Mouse (Mus musculus): ENCODE data around the gene Kcna3. TPM values are rescaled to one million over a fixed set of nuclear protein-coding genes. Genes with fewer than 3 reads are reported as not detected.
A peak's percentile ranks its signal among the peaks of the same experiment; 100 is the strongest.

Gene Kcna3
- polyA plus RNA-seq, 1 experiment from 2014 or later: 1.7 TPM

DNA sequence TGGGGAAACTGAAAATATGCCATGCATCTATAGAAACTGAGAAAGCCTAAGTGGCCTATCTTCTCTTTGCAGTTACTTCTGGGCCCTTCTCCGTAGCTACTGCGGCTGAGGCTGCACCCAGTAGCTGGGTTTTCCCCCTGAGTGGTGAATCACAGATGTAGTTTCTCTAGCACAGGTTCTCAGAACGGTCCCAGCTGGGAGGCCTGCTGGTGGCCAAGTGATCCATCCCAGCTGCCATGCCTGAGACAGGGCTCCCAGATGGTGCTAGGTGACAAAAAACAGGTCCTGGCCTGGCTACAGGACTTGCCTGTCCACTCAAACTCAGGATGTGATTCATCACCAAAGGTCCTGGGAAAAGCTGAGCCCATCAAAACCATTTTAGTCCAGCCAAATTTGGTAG lies 40.7 kb downstream of the Kcna3 start:
- Histone ChIP-seq H3K27ac (ENCODE audit: low read length) (0 out of 2 replicates have a peak overlapping the region, but pooled peaks have one; percentile 36), H3K4me3 (ENCODE audit: low read length) (no peak overlapping the region), H3K9me3 (ENCODE audit: control insufficient read depth, low read length) (no peaks in the 10 kb centered on the region), H3K4me2 (ENCODE audit: low read depth, low read length) (no peak overlapping the region), H3K27me3 (ENCODE audit: control insufficient read depth, insufficient read depth, low read depth, low read length) (no peaks in the 10 kb centered on the region), H3K4me1 (replicated peaks; ENCODE audit: control insufficient read depth, insufficient read depth, low read length) (no peaks in the 10 kb centered on the region), H3K9ac (ENCODE audit: low read length) (no peak overlapping the region), H3K36me3 (ENCODE audit: control insufficient read depth, insufficient read depth, low read length) (no peaks in the 10 kb centered on the region)
- ATAC-seq (ENCODE audit: low read depth): peak; percentile 93
- WGBS: 48% methylated on average over 3 of the region's 3 CpGs

DNA sequence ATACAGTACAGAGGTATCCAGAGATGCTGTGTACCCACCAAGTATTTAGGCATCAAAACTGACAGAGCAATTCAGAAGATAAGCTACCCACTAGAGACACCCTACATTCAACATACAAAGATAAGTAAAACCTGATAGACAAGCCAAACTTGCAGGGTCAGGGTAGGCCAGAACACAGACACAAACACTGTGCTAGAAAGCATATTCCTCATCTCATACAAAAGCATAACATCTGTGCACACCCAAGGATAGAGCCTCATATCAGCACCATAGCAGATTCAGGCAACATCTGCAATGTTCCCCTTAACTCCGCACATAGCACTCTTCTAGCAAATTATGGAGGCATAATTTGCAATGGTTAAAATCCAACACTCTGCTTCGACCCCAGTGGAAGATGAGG lies 41.1 kb downstream of the Kcna3 start:
- WGBS: 64% methylated on average over 2 of the region's 2 CpGs
- H3K4me2 ChIP-seq (ENCODE audit: low read depth, low read length): no peak overlapping the region
- ATAC-seq (ENCODE audit: low read depth): peak; percentile 73
- H3K9me3 ChIP-seq (ENCODE audit: control insufficient read depth, low read length): no peaks in the 10 kb centered on the region
- H3K9ac ChIP-seq (ENCODE audit: low read length): no peak overlapping the region
- H3K27me3 ChIP-seq (ENCODE audit: control insufficient read depth, insufficient read depth, low read depth, low read length): no peaks in the 10 kb centered on the region
- H3K4me1 ChIP-seq (replicated peaks; ENCODE audit: control insufficient read depth, insufficient read depth, low read length): no peaks in the 10 kb centered on the region
- H3K4me3 ChIP-seq (ENCODE audit: low read length): no peak overlapping the region
- no peak overlapping the region for H3K27ac ChIP-seq (ENCODE audit: low read length)
- H3K36me3 ChIP-seq (ENCODE audit: control insufficient read depth, insufficient read depth, low read length): no peaks in the 10 kb centered on the region

- ATAC-seq (ENCODE audit: low read depth): no peak
Observed at GRCm38 (mm10) chr3:107080803-107081202, 44.8 kb downstream of the Kcna3 start.

DNA sequence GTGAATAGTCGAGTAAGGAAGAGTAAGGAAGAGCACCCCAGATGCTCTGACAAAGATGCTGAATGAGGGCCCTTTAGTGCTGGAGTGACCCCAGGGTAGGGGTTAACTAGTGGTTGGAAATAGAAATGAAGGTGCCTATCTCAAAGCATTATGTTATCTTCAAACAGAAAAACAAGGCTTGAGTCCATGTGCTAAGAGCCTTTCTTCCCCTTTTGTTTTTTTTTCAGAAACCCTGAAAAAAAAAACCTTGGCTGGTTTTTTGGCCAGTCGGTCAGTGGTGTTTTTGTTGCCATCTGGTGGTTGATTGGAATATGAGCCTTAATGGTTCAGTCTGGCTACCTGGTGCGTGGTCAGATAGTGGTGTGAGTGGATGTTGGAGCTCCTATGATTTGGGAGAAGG lies 45.3 kb downstream of the Kcna3 start:
- H3K9me3 ChIP-seq (ENCODE audit: control insufficient read depth, low read length): no peaks in the 10 kb centered on the region
- ATAC-seq (ENCODE audit: low read depth): no peak
- WGBS: 26% methylated on average over 3 of the region's 3 CpGs
- H3K27ac ChIP-seq (ENCODE audit: low read length): no peak overlapping the region
- no peaks in the 10 kb centered on the region for H3K27me3 ChIP-seq (ENCODE audit: control insufficient read depth, insufficient read depth, low read depth, low read length)
- no peaks in the 10 kb centered on the region for H3K4me1 ChIP-seq (replicated peaks; ENCODE audit: control insufficient read depth, insufficient read depth, low read length)
- no peaks in the 10 kb centered on the region for H3K36me3 ChIP-seq (ENCODE audit: control insufficient read depth, insufficient read depth, low read length)
- H3K4me3 ChIP-seq (ENCODE audit: low read length): no peak overlapping the region
- no peak overlapping the region for H3K9ac ChIP-seq (ENCODE audit: low read length)
- no peak overlapping the region for H3K4me2 ChIP-seq (ENCODE audit: low read depth, low read length)

More at GRCm38 (mm10) chr3:107080803-107081202, 44.8 kb downstream of the Kcna3 start:
- no peaks in the 10 kb centered on the region for H3K9me3 ChIP-seq (ENCODE audit: control insufficient read depth, low read length)
- no peak overlapping the region for H3K4me2 ChIP-seq (ENCODE audit: low read depth, low read length)
- no peak overlapping the region for H3K27ac ChIP-seq (ENCODE audit: low read length)
- H3K4me1 ChIP-seq (replicated peaks; ENCODE audit: control insufficient read depth, insufficient read depth, low read length): no peaks in the 10 kb centered on the region
- 59% methylated on average over 3 of the region's 3 CpGs for WGBS
- no peak overlapping the region for H3K4me3 ChIP-seq (ENCODE audit: low read length)
- H3K27me3 ChIP-seq (ENCODE audit: control insufficient read depth, insufficient read depth, low read depth, low read length): no peaks in the 10 kb centered on the region
- no peaks in the 10 kb centered on the region for H3K36me3 ChIP-seq (ENCODE audit: control insufficient read depth, insufficient read depth, low read length)
- H3K9ac ChIP-seq (ENCODE audit: low read length): no peak overlapping the region

DNA sequence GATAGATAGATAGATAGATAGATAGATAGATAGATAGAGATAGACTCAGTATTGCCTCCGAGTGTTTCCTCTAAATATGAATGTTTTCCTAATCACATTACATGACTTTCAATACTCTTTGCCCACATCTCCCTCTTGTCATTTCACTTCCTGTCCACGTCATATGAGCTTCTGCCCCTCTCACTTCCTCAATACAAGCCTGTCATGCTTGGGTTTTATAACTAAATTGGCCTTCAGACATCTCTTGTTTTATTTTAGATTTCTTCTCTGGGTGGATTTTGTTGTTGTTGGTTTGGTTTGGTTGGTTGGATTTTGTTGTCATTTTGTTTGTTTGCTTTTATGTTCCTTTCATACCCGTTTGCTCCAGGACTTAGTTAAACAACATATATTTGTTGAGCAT lies 48.6 kb downstream of the Kcna3 start:
- Histone ChIP-seq H3K4me3 (ENCODE audit: low read length) (no peak overlapping the region), H3K36me3 (ENCODE audit: control insufficient read depth, insufficient read depth, low read length) (no peaks in the 10 kb centered on the region), H3K9me3 (ENCODE audit: control insufficient read depth, low read length) (no peaks in the 10 kb centered on the region), H3K27ac (ENCODE audit: low read length) (no peak overlapping the region), H3K4me1 (replicated peaks; ENCODE audit: control insufficient read depth, insufficient read depth, low read length) (no peaks in the 10 kb centered on the region), H3K9ac (ENCODE audit: low read length) (no peak overlapping the region), H3K4me2 (ENCODE audit: low read depth, low read length) (no peak overlapping the region), H3K27me3 (ENCODE audit: control insufficient read depth, insufficient read depth, low read depth, low read length) (no peaks in the 10 kb centered on the region)
- 60% methylated on average over 3 of the region's 3 CpGs for whole genome bisulfite sequencing
- ATAC-seq (ENCODE audit: low read depth): no peak

GRCm38 (mm10) chr3:107087410-107087809 lies 51.4 kb downstream of the Kcna3 start:
- no peak for ATAC-seq (ENCODE audit: low read depth)
- no peak overlapping the region for H3K27ac ChIP-seq (ENCODE audit: low read length)

More at GRCm38 (mm10) chr3:107087410-107087809, 51.4 kb downstream of the Kcna3 start:
- 85% methylated on average over 4 of the region's 4 CpGs for WGBS
- no peaks in the 10 kb centered on the region for H3K27me3 ChIP-seq (ENCODE audit: control insufficient read depth, insufficient read depth, low read depth, low read length)
- H3K36me3 ChIP-seq (ENCODE audit: control insufficient read depth, insufficient read depth, low read length): no peaks in the 10 kb centered on the region
- H3K4me1 ChIP-seq (replicated peaks; ENCODE audit: control insufficient read depth, insufficient read depth, low read length): no peaks in the 10 kb centered on the region
- no peak overlapping the region for H3K4me3 ChIP-seq (ENCODE audit: low read length)
- H3K4me2 ChIP-seq (ENCODE audit: low read depth, low read length): no peak overlapping the region
- H3K9me3 ChIP-seq (ENCODE audit: control insufficient read depth, low read length): no peaks in the 10 kb centered on the region
- H3K9ac ChIP-seq (ENCODE audit: low read length): no peak overlapping the region

Other genes starting within 250 kb of the Kcna3 start
- 10.3 and 10.5 TPM in 2 replicates for gene Cd53, start 246.0 kb upstream of the Kcna3 start, polyA plus RNA-seq (2015; fragmentation: Nextera tagmentation; extraction: Ambion mirVana)
- not detected in 2 replicates for gene Olfr266, start 209.9 kb upstream of the Kcna3 start, polyA plus RNA-seq (2015; fragmentation: Nextera tagmentation; extraction: Ambion mirVana)
- 0.72 and 0.80 TPM in 2 replicates for gene Kcna2, start 65.0 kb downstream of the Kcna3 start, polyA plus RNA-seq (2015; fragmentation: Nextera tagmentation; extraction: Ambion mirVana)
- not detected in 2 replicates for gene Kcna10, start 146.9 kb downstream of the Kcna3 start, polyA plus RNA-seq (2015; fragmentation: Nextera tagmentation; extraction: Ambion mirVana)
- gene Cym, start 185.6 kb downstream of the Kcna3 start, polyA plus RNA-seq (2015; fragmentation: Nextera tagmentation; extraction: Ambion mirVana): 45.5 and 47.6 TPM in 2 replicates
- gene A630076J17Rik, start 194.4 kb downstream of the Kcna3 start, polyA plus RNA-seq (2015; fragmentation: Nextera tagmentation; extraction: Ambion mirVana): 0.24 and 0.47 TPM in 2 replicates
- not detected in 2 replicates for gene Prok1, start 203.5 kb downstream of the Kcna3 start, polyA plus RNA-seq (2015; fragmentation: Nextera tagmentation; extraction: Ambion mirVana)
- 189 and 196 TPM in 2 replicates for gene Lamtor5, start 242.7 kb downstream of the Kcna3 start, polyA plus RNA-seq (2015; fragmentation: Nextera tagmentation; extraction: Ambion mirVana)